Mouse (Mus musculus): ENCODE results near the gene Enpp7. TPM values are rescaled to one million over a fixed set of nuclear protein-coding genes. Genes with fewer than 3 reads are reported as not detected.

Enpp7 gene
- polyA plus RNA-seq, 1 experiment from 2014 or later, result not detected

- Histone ChIP-seq H3K27me3 (replicated peaks; ENCODE audit: low read depth, poor library complexity, severe bottlenecking) (peaks cover 34% of the 10 kb centered on the region), H3K36me3 (replicated peaks) (peaks cover 41% of the 10 kb centered on the region), H3K4me1 (peaks cover 44% of the 10 kb centered on the region), H3K9me3 (no peaks in the 10 kb centered on the region), H3K4me3 (peak within 1 kb of the TSS; percentile 99), H3K27ac (replicated peaks) (peak within 1 kb of the TSS; percentile 98)
- under 1% methylated on average over 99 of the region's 99 CpGs for WGBS
- peak; percentile 96 for DNase-seq (ENCODE audit: low spot score)
Observed at GRCm38 (mm10) chr11:119022895-119023615, 35.1 kb downstream of the Enpp7 start, which contains the start of gene Cbx2. Gene Cbx2 (plus strand): TSS chr11:119022962.

- no peaks in the 10 kb centered on the region for H3K9me3 ChIP-seq
- H3K27me3 ChIP-seq (replicated peaks; ENCODE audit: low read depth, poor library complexity, severe bottlenecking), result peaks cover 34% of the 10 kb centered on the region
- peak overlapping the region; percentile 98 for H3K27ac ChIP-seq (replicated peaks)
- H3K4me1 ChIP-seq, result peaks cover 49% of the 10 kb centered on the region
- under 1% methylated on average over 15 of the region's 15 CpGs for WGBS
- peak overlapping the region; percentile 99 for H3K4me3 ChIP-seq
- peaks cover 47% of the 10 kb centered on the region for H3K36me3 ChIP-seq (replicated peaks)
- no peak for DNase-seq (ENCODE audit: low spot score)
Observed at GRCm38 (mm10) chr11:119023616-119023980, 35.6 kb downstream of the Enpp7 start.

GRCm38 (mm10) chr11:119024260-119024659 is 36.3 kb downstream of the Enpp7 start:
- 16% methylated on average over 7 of the region's 7 CpGs for WGBS
- Histone ChIP-seq H3K27me3 (replicated peaks; ENCODE audit: low read depth, poor library complexity, severe bottlenecking) (peaks cover 27% of the 10 kb centered on the region), H3K4me1 (peaks cover 56% of the 10 kb centered on the region), H3K27ac (replicated peaks) (peak overlapping the region; percentile 98), H3K9me3 (no peaks in the 10 kb centered on the region), H3K4me3 (peak overlapping the region; percentile 99), H3K36me3 (replicated peaks) (peaks cover 53% of the 10 kb centered on the region)
- DNase-seq (ENCODE audit: low spot score), result no peak

GRCm38 (mm10) chr11:119026203-119026602 is 38.2 kb downstream of the Enpp7 start:
- Histone ChIP-seq H3K27ac (replicated peaks) (no peak overlapping the region), H3K27me3 (replicated peaks; ENCODE audit: low read depth, poor library complexity, severe bottlenecking) (peaks cover 7% of the 10 kb centered on the region), H3K9me3 (no peaks in the 10 kb centered on the region), H3K4me3 (peak overlapping the region; percentile 99), H3K36me3 (replicated peaks) (peaks cover 72% of the 10 kb centered on the region), H3K4me1 (peaks cover 62% of the 10 kb centered on the region)
- DNase-seq (ENCODE audit: low spot score), result no peak
- 67% methylated on average over 12 of the region's 12 CpGs for WGBS

GRCm38 (mm10) chr11:119033874-119034558 is 46.0 kb downstream of the Enpp7 start:
- Histone ChIP-seq H3K36me3 (replicated peaks) (peaks cover 32% of the 10 kb centered on the region), H3K27me3 (replicated peaks; ENCODE audit: low read depth, poor library complexity, severe bottlenecking) (peaks cover 62% of the 10 kb centered on the region), H3K4me1 (peaks cover 63% of the 10 kb centered on the region), H3K4me3 (peak overlapping the region; percentile 47), H3K9me3 (no peaks in the 10 kb centered on the region), H3K27ac (replicated peaks) (no peak overlapping the region; the same call in 1 of the 2 replicates)
- peak; percentile 88 for DNase-seq (ENCODE audit: low spot score)
- under 1% methylated on average over 26 of the region's 26 CpGs for WGBS

GRCm38 (mm10) chr11:119034635-119035034 is 46.6 kb downstream of the Enpp7 start:
- under 1% methylated on average over 19 of the region's 19 CpGs for WGBS
- no peaks in the 10 kb centered on the region for H3K9me3 ChIP-seq
- H3K4me3 ChIP-seq, result peak overlapping the region; percentile 47
- H3K27ac ChIP-seq (replicated peaks), result no peak overlapping the region
- H3K4me1 ChIP-seq, result peaks cover 63% of the 10 kb centered on the region
- peak; percentile 31 for DNase-seq (ENCODE audit: low spot score)
- peaks cover 30% of the 10 kb centered on the region for H3K36me3 ChIP-seq (replicated peaks)
- peaks cover 68% of the 10 kb centered on the region for H3K27me3 ChIP-seq (replicated peaks; ENCODE audit: low read depth, poor library complexity, severe bottlenecking)

GRCm38 (mm10) chr11:119035094-119035685 is 47.2 kb downstream of the Enpp7 start:
- H3K27me3 ChIP-seq (replicated peaks; ENCODE audit: low read depth, poor library complexity, severe bottlenecking), result peaks cover 72% of the 10 kb centered on the region
- WGBS, result under 1% methylated on average over 21 of the region's 21 CpGs

GRCm38 (mm10) chr11:119035686-119036165 is 47.7 kb downstream of the Enpp7 start:
- under 1% methylated on average over 21 of the region's 21 CpGs for WGBS
- H3K36me3 ChIP-seq (replicated peaks), result peaks cover 19% of the 10 kb centered on the region

More at GRCm38 (mm10) chr11:119035094-119035685, 47.2 kb downstream of the Enpp7 start:
- peak overlapping the region; percentile 47 for H3K4me3 ChIP-seq
- peaks cover 24% of the 10 kb centered on the region for H3K36me3 ChIP-seq (replicated peaks)
- H3K4me1 ChIP-seq, result peaks cover 66% of the 10 kb centered on the region
- H3K9me3 ChIP-seq, result no peaks in the 10 kb centered on the region
- H3K27ac ChIP-seq (replicated peaks), result no peak overlapping the region
- DNase-seq (ENCODE audit: low spot score), result no peak

DNA sequence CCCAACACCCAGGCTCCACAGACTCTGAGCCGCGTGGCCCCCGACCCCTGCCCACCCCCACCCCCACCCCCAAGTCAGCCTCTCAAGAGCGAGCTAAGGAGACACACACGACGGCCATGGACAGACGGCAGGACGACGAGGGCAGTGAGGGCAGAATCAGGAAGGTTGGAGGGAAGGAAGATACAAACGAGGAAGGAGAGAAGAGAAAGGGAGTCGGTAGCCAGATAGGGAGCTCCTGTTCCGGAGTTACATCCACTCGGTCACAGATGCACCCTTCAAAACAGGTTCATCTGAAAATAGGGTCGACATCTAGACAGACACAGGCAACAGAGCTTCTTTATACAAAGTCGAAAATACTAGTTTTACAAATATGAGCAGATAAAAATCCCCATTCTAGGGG is 48.5 kb downstream of the Enpp7 start:
- WGBS, result under 1% methylated on average over 15 of the region's 15 CpGs
- peaks cover 76% of the 10 kb centered on the region for H3K27me3 ChIP-seq (replicated peaks; ENCODE audit: low read depth, poor library complexity, severe bottlenecking)

More at GRCm38 (mm10) chr11:119035686-119036165, 47.7 kb downstream of the Enpp7 start:
- DNase-seq (ENCODE audit: low spot score), result peak; percentile 67
- Histone ChIP-seq H3K27me3 (replicated peaks; ENCODE audit: low read depth, poor library complexity, severe bottlenecking) (peaks cover 72% of the 10 kb centered on the region), H3K4me1 (peaks cover 70% of the 10 kb centered on the region), H3K4me3 (peak overlapping the region; percentile 47), H3K9me3 (no peaks in the 10 kb centered on the region), H3K27ac (replicated peaks) (no peak overlapping the region)

GRCm38 (mm10) chr11:119036934-119037779 is 49.2 kb downstream of the Enpp7 start:
- H3K36me3 ChIP-seq (replicated peaks), result peaks cover 11% of the 10 kb centered on the region
- H3K9me3 ChIP-seq, result no peaks in the 10 kb centered on the region
- H3K27ac ChIP-seq (replicated peaks), result peak overlapping the region; percentile 72
- peak; percentile 76 for DNase-seq (ENCODE audit: low spot score)
- under 1% methylated on average over 57 of the region's 57 CpGs for WGBS
- H3K4me1 ChIP-seq, result peaks cover 85% of the 10 kb centered on the region
- peak overlapping the region; percentile 83 for H3K4me3 ChIP-seq
- peaks cover 83% of the 10 kb centered on the region for H3K27me3 ChIP-seq (replicated peaks; ENCODE audit: low read depth, poor library complexity, severe bottlenecking)

More for the DNA sequence above, 48.5 kb downstream of the Enpp7 start:
- peak overlapping the region; percentile 83; the same call in 1 of the 2 replicates for H3K4me3 ChIP-seq
- peaks cover 78% of the 10 kb centered on the region for H3K4me1 ChIP-seq
- peaks cover 15% of the 10 kb centered on the region for H3K36me3 ChIP-seq (replicated peaks)
- no peak for DNase-seq (ENCODE audit: low spot score)
- H3K27ac ChIP-seq (replicated peaks), result no peak overlapping the region
- no peaks in the 10 kb centered on the region for H3K9me3 ChIP-seq

GRCm38 (mm10) chr11:119037780-119038401 is 49.9 kb downstream of the Enpp7 start:
- Histone ChIP-seq H3K9me3 (no peaks in the 10 kb centered on the region), H3K36me3 (replicated peaks) (peaks cover 10% of the 10 kb centered on the region), H3K27ac (replicated peaks) (no peak overlapping the region), H3K4me3 (peak overlapping the region; percentile 83), H3K27me3 (replicated peaks; ENCODE audit: low read depth, poor library complexity, severe bottlenecking) (peaks cover 90% of the 10 kb centered on the region), H3K4me1 (peaks cover 92% of the 10 kb centered on the region)
- 1% methylated on average over 18 of the region's 18 CpGs for WGBS
- DNase-seq (ENCODE audit: low spot score), result peak; percentile 64

Measured in embryonic facial prominence, embryonic 10.5 days (tissue).